Mouse (Mus musculus) Patski (cell line): Measurements from ENCODE around the gene Anxa2. TPM values are rescaled to one million over a fixed set of nuclear protein-coding genes. Genes with fewer than 3 reads are reported as not detected.

Experiments
- ATAC-seq: fragments of 100-300 bp; one replicate; pipeline ENCODE4 v1.8.0; 2021
- CTCF ChIA-PET: fragments of 350-600 bp; sonication (Branson Sonifier 250); formaldehyde crosslinking; loops from one replicate; lab custom pipeline; 2022; ENCODE audit warnings: inconsistent platforms; lab: Charles Lee
- POLR2A ChIA-PET: fragments of 350-600 bp; sonication (Branson Sonifier 250); formaldehyde crosslinking; loops from one replicate; lab custom pipeline; 2022; ENCODE audit warnings: antibody characterized with exemption, inconsistent platforms; lab: Charles Lee
- DNase-seq: peaks from one replicate; pipeline ENCODE4 v3.0.0-alpha.2; 2011; ENCODE audit warnings: low read depth, low spot score
- H3K27me3 ChIP-seq: fragments of 371-371 bp; one replicate; pipeline ENCODE4 v1.5.1; 2021
- CTCF ChIP-seq: fragments of 100-300 bp; IDR thresholded peaks from one replicate; pipeline ENCODE4 v1.5.1; 2021
- in situ Hi-C: fragments of 300-500 bp; cut with MboI; formaldehyde crosslinking; loops from 3 replicates; pipeline ENCODE4 v1.11.1; 2018; ENCODE audit warnings: low pct_unique_long_range_greater_than_20kb, mixed read lengths
- polyA plus RNA-seq: library from polyadenylated mRNA; unstranded; gene quantifications from one replicate; pipeline ENCODE4 v1.2.3, GENCODE M21; 2021

Gene Anxa2
- polyA plus RNA-seq, 1 experiment from 2014 or later: 829 TPM

- TF ChIP-seq CTCF: no peak
- CTCF ChIA-PET: interaction anchor here (1.6 to 1.9 kb wide), 2 partner anchors 22 to 30 kb away, joined by 3 to 6 read pairs; no protein-coding TSS in a partner anchor
- ATAC-seq (peak; percentile 64), DNase-seq (peak; percentile 99)
- POLR2A ChIA-PET: no interaction called here
- H3K27me3 ChIP-seq: no peaks in the 10 kb centered on the region
- in situ Hi-C loops: no loop called here
Observed at GRCm38 (mm10) chr9:69457747-69458625, 4.6 kb downstream of the Anxa2 start.

DNA sequence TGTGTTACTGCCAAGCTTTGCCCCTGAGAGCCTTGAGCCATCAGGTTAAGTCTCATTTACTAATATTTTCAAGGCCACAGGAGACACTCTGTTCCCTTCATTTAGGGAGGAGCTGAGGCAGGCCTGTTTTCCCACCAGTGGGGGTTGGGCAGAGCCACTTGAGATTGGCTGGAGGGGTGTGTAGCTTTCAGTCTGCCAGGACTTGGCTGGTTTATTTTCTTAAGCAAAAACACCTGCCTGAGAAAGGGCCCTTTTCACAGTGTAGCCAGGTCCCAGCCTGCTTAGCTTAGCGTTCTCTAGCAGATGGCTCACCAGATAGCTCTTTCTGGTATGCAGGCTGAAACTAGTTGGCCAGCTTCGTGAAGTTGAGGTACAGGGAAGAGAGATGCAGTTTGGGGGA is 5.6 kb downstream of the Anxa2 start:
- no peak for ATAC-seq

DNA sequence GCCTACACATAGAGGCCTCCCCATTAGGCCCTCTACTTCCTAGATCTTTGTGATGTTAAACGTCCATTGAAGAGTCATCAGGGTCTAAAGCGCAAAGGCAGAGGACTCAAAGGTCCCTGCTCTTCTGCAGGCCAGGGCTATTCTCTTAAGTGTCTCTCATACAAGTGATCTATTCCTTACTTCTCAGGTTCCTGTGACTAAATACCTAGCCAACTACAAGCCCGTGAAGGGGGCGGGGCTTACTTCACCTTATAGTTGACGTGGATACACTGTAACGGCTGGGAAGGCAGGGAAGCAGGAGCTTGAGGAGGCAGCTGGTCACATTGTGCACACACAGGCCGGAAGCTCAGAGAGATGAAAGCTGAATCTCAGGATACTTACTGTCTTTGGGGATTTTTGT is 6.5 kb downstream of the Anxa2 start:
- DNase-seq: no peak
- no peaks in the 10 kb centered on the region for H3K27me3 ChIP-seq
- POLR2A ChIA-PET: interaction anchor here (1.2 kb wide), 1 partner anchor 17 kb away, joined by 4 read pairs; no protein-coding TSS in a partner anchor
- TF ChIP-seq CTCF: no peak
- ATAC-seq: no peak
- in situ Hi-C loops: no loop called here
- CTCF ChIA-PET: interaction anchor here (0.9 to 1.6 kb wide), 5 partner anchors 8 to 32 kb away, joined by 3 to 5 read pairs (median 3); no protein-coding TSS in a partner anchor

More for the DNA sequence above, 5.6 kb downstream of the Anxa2 start:
- no peak for DNase-seq
- POLR2A ChIA-PET: interaction anchor here (0.5 to 1.2 kb wide), 2 partner anchors 12 to 16 kb away, joined by 3 to 4 read pairs; no protein-coding TSS in a partner anchor
- CTCF ChIA-PET: interaction anchor here (0.9 to 1.6 kb wide), 4 partner anchors 8 to 31 kb away, joined by 3 to 5 read pairs (median 3); no protein-coding TSS in a partner anchor
- in situ Hi-C loops: no loop called here
- H3K27me3 ChIP-seq: no peaks in the 10 kb centered on the region
- no peak for TF ChIP-seq CTCF

- ChIA-PET CTCF (interaction anchor here (1.8 to 2.2 kb wide), 2 partner anchors 18 to 42 kb away, joined by 5 to 10 read pairs; no protein-coding TSS in a partner anchor), POLR2A (interaction anchor here (1.0 kb wide), 1 partner anchor 29 kb away, joined by 3 read pairs; no protein-coding TSS in a partner anchor)
- TF ChIP-seq CTCF: no peak
- H3K27me3 ChIP-seq: no peaks in the 10 kb centered on the region
- in situ Hi-C loops: no loop called here
- ATAC-seq (no peak), DNase-seq (no peak)
Observed at GRCm38 (mm10) chr9:69463046-69463445, 9.6 kb downstream of the Anxa2 start.

- in situ Hi-C loops: no loop called here
Observed at GRCm38 (mm10) chr9:69464109-69464756, 10.8 kb downstream of the Anxa2 start.

DNA sequence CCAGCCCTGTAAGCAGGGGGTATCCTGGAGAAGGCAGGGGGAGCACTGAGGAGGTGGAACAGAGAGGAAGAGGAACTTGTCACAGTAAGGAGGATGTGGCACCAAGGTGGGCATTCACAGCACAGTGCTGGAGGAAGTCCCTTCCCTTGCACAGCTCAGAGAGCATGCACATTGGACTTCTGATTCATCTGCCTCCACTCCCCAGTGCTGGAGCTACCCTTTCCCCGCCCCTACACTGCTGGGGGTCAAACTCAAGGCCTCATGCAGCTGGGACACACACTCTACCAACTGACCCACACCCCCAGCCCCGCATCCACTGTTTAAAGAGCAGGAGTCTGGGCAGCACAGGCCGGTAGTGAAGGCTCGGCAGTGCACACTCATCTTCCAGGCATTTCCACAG is 12.7 kb downstream of the Anxa2 start:
- POLR2A ChIA-PET: interaction anchor here (1.4 kb wide), 1 partner anchor 24 kb away, joined by 3 read pairs; no protein-coding TSS in a partner anchor
- in situ Hi-C loops: no loop called here
- CTCF ChIA-PET: interaction anchor here (1.2 to 1.5 kb wide), 2 partner anchors 11 to 14 kb away, joined by 4 read pairs; no protein-coding TSS in a partner anchor
- no peaks in the 10 kb centered on the region for H3K27me3 ChIP-seq
- ATAC-seq (peak; percentile 29), DNase-seq (no peak)
- TF ChIP-seq CTCF: no peak

More at GRCm38 (mm10) chr9:69464109-69464756, 10.8 kb downstream of the Anxa2 start:
- ChIA-PET CTCF (interaction anchor here (0.9 to 2.2 kb wide), 4 partner anchors 9 to 43 kb away, joined by 4 to 5 read pairs (median 4); no protein-coding TSS in a partner anchor), POLR2A (no interaction called here)
- H3K27me3 ChIP-seq: no peaks in the 10 kb centered on the region
- ATAC-seq (no peak), DNase-seq (no peak)
- no peak for TF ChIP-seq CTCF

GRCm38 (mm10) chr9:69467310-69467939 is 14.0 kb downstream of the Anxa2 start:
- CTCF ChIA-PET: interaction anchor here (1.0 to 1.5 kb wide), 2 partner anchors 8 to 13 kb away, joined by 3 to 4 read pairs; no protein-coding TSS in a partner anchor
- peak; percentile 72 for DNase-seq
- peak; percentile 65 for ATAC-seq
- in situ Hi-C loops: no loop called here
- no peak for TF ChIP-seq CTCF
- H3K27me3 ChIP-seq: no peaks in the 10 kb centered on the region
- POLR2A ChIA-PET: interaction anchor here (0.6 to 1.6 kb wide), 2 partner anchors 27 to 37 kb away, joined by 3 to 5 read pairs; no protein-coding TSS in a partner anchor

GRCm38 (mm10) chr9:69468991-69469390 is 15.6 kb downstream of the Anxa2 start:
- in situ Hi-C loops: no loop called here
- DNase-seq (no peak), ATAC-seq (no peak)
- no peak for TF ChIP-seq CTCF
- ChIA-PET POLR2A (no interaction called here), CTCF (interaction anchor here (1.0 to 1.4 kb wide), 4 partner anchors 9 to 50 kb away, joined by 3 to 5 read pairs (median 4); no protein-coding TSS in a partner anchor)
- H3K27me3 ChIP-seq: no peaks in the 10 kb centered on the region

DNA sequence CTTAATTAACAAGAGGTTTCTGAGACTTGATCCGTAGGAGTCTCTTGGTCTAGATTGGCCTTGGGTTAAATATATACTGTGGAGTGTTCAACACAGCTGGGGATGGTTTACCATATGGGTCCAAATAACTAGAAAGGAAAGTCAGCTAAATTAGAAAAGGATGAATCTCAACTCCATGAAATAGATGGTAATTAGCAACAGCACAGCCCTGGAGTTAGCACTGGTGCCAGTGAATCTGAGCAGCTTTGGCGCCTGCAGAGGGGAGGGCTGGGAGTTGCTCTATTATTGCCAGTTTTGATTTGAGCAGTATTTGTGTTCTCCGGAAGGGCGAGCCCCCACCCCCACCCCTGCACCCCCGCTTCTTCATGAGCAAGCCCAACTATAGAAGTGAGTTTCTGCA is 16.9 kb downstream of the Anxa2 start:
- in situ Hi-C loops: no loop called here
- POLR2A ChIA-PET: no interaction called here
- no peak for ATAC-seq

More for the DNA sequence above, 16.9 kb downstream of the Anxa2 start:
- no peaks in the 10 kb centered on the region for H3K27me3 ChIP-seq
- no peak for TF ChIP-seq CTCF
- CTCF ChIA-PET: interaction anchor here (1.1 to 1.4 kb wide), 3 partner anchors 10 to 31 kb away, joined by 3 to 5 read pairs (median 4); no protein-coding TSS in a partner anchor
- DNase-seq: no peak
